Mouse (Mus musculus) erythroblast, embryonic 14.5 days (primary cell): Measurements from ENCODE around the gene Nxf1.

Source experiments
- GATA1 ChIP-seq: IDR thresholded peaks from 2 replicates; pipeline ENCODE4 v1.6.1; 2012; ENCODE audit warnings: low read length, inconsistent platforms, mixed read lengths
- TAL1 ChIP-seq: IDR thresholded peaks from 3 replicates; pipeline ENCODE4 v1.6.1; 2012; ENCODE audit warnings: low read length, inconsistent platforms, mixed read lengths

GRCm38 (mm10) chr19:8770567-8771270 lies 13.8 kb downstream of the Nxf1 start, which contains the start of gene Tmem223:
- TF ChIP-seq GATA1: no peak
- no peak for TF ChIP-seq TAL1
